Mouse (Mus musculus) hindbrain, embryonic 15.5 days (tissue): Measurements from ENCODE around the gene Prh1. TPM values are rescaled to one million over a fixed set of nuclear protein-coding genes. Genes with fewer than 3 reads are reported as not detected.
"Not testable (repeated sequence)": the region's sequence is repeated elsewhere in the genome, so short reads cannot be mapped to it uniquely, and the experiment has no call there.

Experiments used
- ATAC-seq: fragments of 200-750 bp; cut with Nextera tagmentation; 2 replicates; pipeline ENCODE4 v1.8.0; 2017; ENCODE audit warnings: low read depth, moderate number of reproducible peaks, moderate TSS enrichment; ENCODE audit not compliant: low FRiP score
- H3K27ac ChIP-seq: fragments of 300-500 bp; sonication (generic); replicated peaks from 2 replicates; pipeline ENCODE4 v1.5.1; 2015; ENCODE audit warnings: mild to moderate bottlenecking, inconsistent platforms
- H3K27me3 ChIP-seq: fragments of 300-500 bp; sonication (generic); 2 replicates; pipeline ENCODE4 v1.6.1; 2015; ENCODE audit warnings: control low read depth, inconsistent platforms
- H3K36me3 ChIP-seq: fragments of 300-500 bp; sonication (generic); 2 replicates; pipeline ENCODE4 v1.6.1; 2015; ENCODE audit warnings: control low read depth, inconsistent platforms
- H3K4me1 ChIP-seq: fragments of 300-500 bp; sonication (generic); replicated peaks from 2 replicates; pipeline ENCODE4 v1.6.1; 2015; ENCODE audit warnings: control low read depth, inconsistent platforms
- H3K4me2 ChIP-seq: fragments of 300-500 bp; sonication (generic); 2 replicates; pipeline ENCODE4 v1.6.1; 2015; ENCODE audit warnings: moderate library complexity, mild to moderate bottlenecking, inconsistent platforms
- H3K4me3 ChIP-seq: fragments of 300-500 bp; sonication (generic); 2 replicates; pipeline ENCODE4 v1.5.1; 2015; ENCODE audit warnings: mild to moderate bottlenecking, inconsistent platforms
- H3K9ac ChIP-seq: fragments of 300-500 bp; sonication (generic); 2 replicates; pipeline ENCODE4 v1.6.1; 2015; ENCODE audit warnings: inconsistent platforms
- H3K9me3 ChIP-seq: fragments of 300-500 bp; sonication (generic); 2 replicates; pipeline ENCODE4 v1.6.1; 2016; ENCODE audit warnings: control low read depth, inconsistent platforms
- WGBS: fragments of 180-500 bp; shearing (Covaris S2); methylation state at CpG from one replicate; pipeline ENCODE4 v1.1.7; 2015; 5-methylcytosine and 5-hydroxymethylcytosine counted together
- polyA plus RNA-seq: library from polyadenylated mRNA; unstranded; fragments of >200 nt; fragmentation: Nextera tagmentation; extraction: Ambion mirVana; gene quantifications from 2 replicates; pipeline ENCODE4 v1.2.1, GENCODE M21; 2015

The Prh1 gene
- not detected in 2 replicates for polyA plus RNA-seq

- H3K27me3 ChIP-seq, H3K36me3 ChIP-seq, ATAC-seq, H3K27ac ChIP-seq, H3K9me3 ChIP-seq, H3K4me3 ChIP-seq, H3K4me2 ChIP-seq, H3K9ac ChIP-seq, H3K4me1 ChIP-seq: not testable (repeated sequence)
- WGBS, result 91% methylated on average over 1 of the region's 1 CpGs
These were observed at the start of gene Prh1 for GRCm38 (mm10) chr6:132569509-132569908. Gene Prh1 (plus strand): TSS chr6:132569809.

- 62% methylated on average over 2 of the region's 2 CpGs for WGBS
- not testable (repeated sequence) for ATAC-seq
These were observed 26.0 kb downstream of the Prh1 start, which contains the start of gene Prp2 for GRCm38 (mm10) chr6:132595613-132596012. Gene Prp2 (plus strand): TSS chr6:132595913.

More at GRCm38 (mm10) chr6:132595613-132596012, 26.0 kb downstream of the Prh1 start, which contains the start of gene Prp2:
- H3K27me3 ChIP-seq, H3K9ac ChIP-seq, H3K4me2 ChIP-seq, H3K27ac ChIP-seq, H3K36me3 ChIP-seq, H3K9me3 ChIP-seq, H3K4me1 ChIP-seq, H3K4me3 ChIP-seq: not testable (repeated sequence)

Other genes starting within 250 kb of the Prh1 start
- gene Gm8882, start 205.7 kb upstream of the Prh1 start, polyA plus RNA-seq, result not detected in 2 replicates
- gene Prp2, start 26.1 kb downstream of the Prh1 start, polyA plus RNA-seq, result not detected in 2 replicates
- gene A630073D07Rik, start 81.7 kb downstream of the Prh1 start, polyA plus RNA-seq, result not detected in 2 replicates
- not detected in 2 replicates for gene Tas2r120, start 87.1 kb downstream of the Prh1 start, polyA plus RNA-seq
- not detected in 2 replicates for gene Tas2r121, start 131.2 kb downstream of the Prh1 start, polyA plus RNA-seq
- not detected in 2 replicates for gene Tas2r122, start 142.1 kb downstream of the Prh1 start, polyA plus RNA-seq
- not detected in 2 replicates for gene Tas2r115, start 168.2 kb downstream of the Prh1 start, polyA plus RNA-seq
- gene Tas2r124, start 184.9 kb downstream of the Prh1 start, polyA plus RNA-seq, result not detected in 2 replicates
- not detected in 2 replicates for gene Tas2r102, start 192.3 kb downstream of the Prh1 start, polyA plus RNA-seq
- gene Tas2r136, start 208.4 kb downstream of the Prh1 start, polyA plus RNA-seq, result not detected in 2 replicates
- not detected in 2 replicates for gene Tas2r117, start 233.0 kb downstream of the Prh1 start, polyA plus RNA-seq